Mouse (Mus musculus): ENCODE measurements around the gene P2ry10b. TPM values are rescaled to one million over a fixed set of nuclear protein-coding genes. Genes with fewer than 3 reads are reported as not detected.

Gene P2ry10b
- total RNA-seq (2015): 0.29 and 0.44 TPM in 2 replicates
- total RNA-seq (2017): 0.08 and 0.20 TPM in 2 replicates

GRCm38 (mm10) chrX:107148681-107149080 lies at the start of gene P2ry10b:
TSS of gene P2ry10b (plus strand) at chrX:107148927.
- ATAC-seq (replicated peaks; ENCODE audit: poor library complexity): 0 out of 2 replicates have a peak, but pooled peaks have one; percentile 23

DNA sequence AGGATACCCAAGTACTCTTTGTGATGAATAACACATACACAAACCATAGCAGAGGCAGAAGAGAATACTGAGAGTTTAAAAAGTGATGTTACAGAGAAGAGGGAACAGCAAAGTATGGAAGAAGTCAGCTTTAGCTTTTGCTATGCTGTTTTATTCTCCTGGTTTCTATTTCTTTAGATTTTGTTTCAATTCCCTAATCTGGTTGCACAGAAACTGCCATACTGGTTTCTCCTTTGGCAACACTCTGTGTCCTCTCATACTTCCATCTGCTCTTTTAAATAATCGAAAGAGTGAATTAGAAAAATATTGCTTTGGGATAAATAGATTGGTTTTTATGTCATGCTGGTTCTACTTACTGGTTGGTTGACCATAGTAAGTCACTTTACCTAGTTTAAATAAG lies 32.4 kb upstream of the P2ry10b start:
- ATAC-seq (replicated peaks; ENCODE audit: poor library complexity): 0 out of 2 replicates have a peak, but pooled peaks have one; percentile 23

- ATAC-seq (replicated peaks; ENCODE audit: poor library complexity): no peak
Observed at GRCm38 (mm10) chrX:107116987-107117386, 31.7 kb upstream of the P2ry10b start.

DNA sequence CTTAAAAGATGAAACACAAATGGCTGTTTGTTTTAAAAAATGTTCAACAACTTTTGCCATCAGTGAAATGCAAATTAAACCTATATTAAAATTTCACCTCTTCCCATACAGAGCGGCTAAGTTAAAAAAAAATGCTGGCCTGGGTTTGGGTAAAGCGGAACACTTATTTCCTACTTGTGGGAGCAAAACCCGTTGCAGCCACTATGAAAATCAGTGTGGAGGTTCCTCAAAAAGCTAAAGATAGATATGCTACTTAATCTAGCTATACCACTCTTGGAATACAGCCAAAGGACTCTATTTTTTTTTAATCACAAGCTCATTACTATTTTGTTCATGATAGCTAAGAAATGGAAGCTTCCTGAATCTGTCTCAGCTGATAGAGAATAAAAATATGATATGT lies 5.5 kb upstream of the P2ry10b start:
- ATAC-seq (replicated peaks; ENCODE audit: poor library complexity): peak; percentile 85

- peak; percentile 72 for ATAC-seq (replicated peaks; ENCODE audit: poor library complexity)
Observed at GRCm38 (mm10) chrX:107143930-107144329, 4.8 kb upstream of the P2ry10b start.

DNA sequence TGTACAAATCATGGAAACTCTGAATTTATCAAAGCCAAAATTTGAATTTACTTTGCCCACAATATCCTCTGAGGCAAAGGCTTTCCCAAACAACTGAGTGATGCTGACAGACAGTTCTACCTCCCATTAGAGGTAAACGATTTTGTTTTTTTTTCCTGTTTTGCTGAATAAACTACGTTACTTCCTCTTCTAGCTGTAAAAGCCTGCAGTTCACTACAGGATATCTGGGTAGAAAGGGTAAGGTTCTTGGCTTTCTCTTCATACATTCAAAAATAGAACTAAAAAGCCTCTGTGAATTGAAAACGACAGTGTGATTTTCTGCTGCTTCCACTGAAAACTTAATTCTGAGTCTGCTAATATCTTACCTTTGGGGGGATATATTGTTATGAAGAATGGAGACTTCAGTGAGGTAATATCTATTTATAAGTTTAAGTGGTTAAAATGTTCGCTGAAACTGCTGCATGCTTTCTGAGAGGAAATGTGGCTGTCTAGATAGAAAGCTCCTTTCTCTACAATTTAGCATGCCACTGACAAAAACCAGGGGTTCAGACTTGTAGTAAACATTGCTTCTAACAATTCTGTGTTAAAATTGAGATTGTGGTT lies 765 bp downstream of the P2ry10b start:
- ATAC-seq (replicated peaks; ENCODE audit: poor library complexity): no peak; the same call in 1 of the 2 replicates

- no peak for ATAC-seq (replicated peaks; ENCODE audit: poor library complexity)
Observed at GRCm38 (mm10) chrX:107150027-107150426, 1.3 kb downstream of the P2ry10b start.

- peak; percentile 96 for ATAC-seq (replicated peaks; ENCODE audit: poor library complexity)
Observed at GRCm38 (mm10) chrX:107150752-107151515, 2.2 kb downstream of the P2ry10b start.

- ATAC-seq (replicated peaks; ENCODE audit: poor library complexity): no peak
Observed at GRCm38 (mm10) chrX:107156021-107156420, 7.3 kb downstream of the P2ry10b start.

DNA sequence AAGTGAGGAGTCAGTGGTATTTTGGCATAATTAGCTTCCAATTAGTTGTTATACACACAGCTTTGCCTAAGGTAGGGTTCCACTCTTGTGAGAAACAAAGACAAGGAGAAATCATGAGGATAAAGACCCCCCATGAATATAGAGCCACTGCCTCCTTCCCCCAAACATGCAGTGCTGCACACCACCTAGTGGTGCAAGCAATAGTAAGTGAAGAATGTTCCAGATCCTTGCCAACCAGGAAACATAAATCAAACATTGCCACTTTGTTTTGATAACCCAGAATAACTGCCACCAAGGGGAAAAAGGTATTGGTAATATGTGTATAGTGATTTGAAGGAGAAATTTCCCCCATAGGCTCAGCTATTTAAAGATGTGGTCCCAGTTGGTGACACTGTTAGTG lies 11.8 kb downstream of the P2ry10b start:
- 0 out of 2 replicates have a peak, but pooled peaks have one; percentile 39 for ATAC-seq (replicated peaks; ENCODE audit: poor library complexity)

DNA sequence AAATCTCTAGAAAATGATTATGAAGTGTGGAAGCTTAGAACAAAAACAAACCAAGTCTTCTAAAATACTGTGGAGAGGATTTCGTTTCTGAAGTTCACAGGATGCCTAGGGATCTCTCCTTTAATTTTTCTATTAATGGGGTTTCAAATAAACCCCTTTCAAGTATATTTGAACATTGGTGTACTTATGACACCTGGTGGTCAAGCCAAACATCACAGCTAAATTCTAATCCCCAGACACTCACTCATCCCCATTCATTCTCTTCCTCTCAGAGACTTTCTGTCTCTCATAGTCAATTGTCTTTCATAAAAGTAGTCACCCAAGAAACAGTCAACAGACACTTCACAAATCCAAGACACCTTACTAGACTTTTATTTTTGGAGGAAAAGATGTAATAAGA lies 19.6 kb downstream of the P2ry10b start:
- peak; percentile 73 for ATAC-seq (replicated peaks; ENCODE audit: poor library complexity)

- no peak for ATAC-seq (replicated peaks; ENCODE audit: poor library complexity)
Observed at GRCm38 (mm10) chrX:107169128-107169527, 20.4 kb downstream of the P2ry10b start.

DNA sequence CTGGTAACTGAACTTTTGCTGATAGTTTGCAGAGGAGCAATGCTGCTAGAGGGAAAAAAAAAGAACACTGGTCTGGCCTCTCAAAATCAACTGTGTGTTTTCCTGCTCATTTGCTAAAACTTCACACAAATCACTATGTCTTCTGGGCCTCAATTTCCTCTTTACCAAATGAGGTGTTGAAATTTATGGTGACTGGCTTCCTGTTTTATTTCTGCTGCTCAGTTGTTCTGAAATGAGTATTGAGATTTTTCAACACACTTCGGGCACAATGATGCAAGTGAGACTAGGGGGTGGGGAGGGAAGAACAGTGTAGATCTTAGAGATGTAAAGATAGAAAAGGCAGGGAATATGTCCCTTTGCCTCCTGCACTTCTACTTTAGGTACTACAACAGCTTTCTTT lies 30.0 kb downstream of the P2ry10b start:
- ATAC-seq (replicated peaks; ENCODE audit: poor library complexity): peak; percentile 99

DNA sequence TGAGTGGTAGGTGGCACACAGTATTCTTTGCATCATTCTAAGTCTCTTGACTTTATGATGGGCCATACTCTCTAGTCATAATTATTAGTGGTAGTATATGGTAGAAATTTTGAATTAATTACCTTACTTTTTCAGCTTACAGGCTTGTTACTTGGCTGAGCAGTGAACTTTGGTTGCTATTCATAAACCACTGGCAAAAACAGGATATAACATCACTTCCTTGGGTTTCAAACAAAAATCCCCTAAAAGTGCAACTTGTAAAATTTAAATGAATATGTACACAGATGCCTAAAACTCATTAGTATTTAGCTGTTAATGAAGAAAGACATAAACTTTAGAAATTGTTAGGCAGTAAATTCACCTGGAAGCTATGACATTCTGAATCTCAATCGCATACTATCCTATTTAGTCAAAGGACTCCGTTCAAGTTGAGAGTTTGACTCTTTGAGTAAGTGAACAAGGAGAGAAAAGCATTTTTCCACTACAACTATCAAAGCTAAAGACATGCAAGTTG lies 68.9 kb downstream of the P2ry10b start:
- no peak for ATAC-seq (replicated peaks; ENCODE audit: poor library complexity)

Other genes starting within 250 kb of the P2ry10b start
- 0.17 and 0.54 TPM in 2 replicates for gene Lpar4, start 228.3 kb upstream of the P2ry10b start, total RNA-seq (2015)
- gene Lpar4, start 228.3 kb upstream of the P2ry10b start, total RNA-seq (2017): 0.44 TPM in 1 of 2 replicates, not detected in the other
- gene P2ry10, start 60.4 kb upstream of the P2ry10b start, total RNA-seq (2015): 1.5 and 1.7 TPM in 2 replicates
- gene P2ry10, start 60.4 kb upstream of the P2ry10b start, total RNA-seq (2017): 0.62 and 1.3 TPM in 2 replicates
- 0.17 and 0.29 TPM in 2 replicates for gene Gpr174, start 107.0 kb downstream of the P2ry10b start, total RNA-seq (2015)
- gene Gpr174, start 107.0 kb downstream of the P2ry10b start, total RNA-seq (2017): 0.21 and 0.68 TPM in 2 replicates